Mouse (Mus musculus) urinary bladder, postnatal 4 days (tissue): ENCODE results near the gene Btbd35f12.
"Not testable (repeated sequence)": the region's sequence is repeated elsewhere in the genome, so short reads cannot be mapped to it uniquely, and the experiment has no call there.

ENCODE experiments used
- DNase-seq, 2 experiments: peaks; one replicate each; pipeline ENCODE4 v3.0.0; 2021 to 2022; ENCODE audit warnings: low spot score in 2 of 2

Gene Btbd35f12

GRCm38 (mm10) chrX:33313079-33313478, at the start of gene Btbd35f12:
Btbd35f12 (plus strand) TSS chrX:33313379.
- not testable (repeated sequence) for DNase-seq

GRCm38 (mm10) chrX:33353254-33353653, 40.1 kb downstream of the Btbd35f12 start:
- peak in 1 of 2 experiments; percentile 60 for DNase-seq
